Mouse (Mus musculus) kidney, postnatal 0 days (tissue): ENCODE results near the gene Flrt1. TPM values are rescaled to one million over a fixed set of nuclear protein-coding genes. Genes with fewer than 3 reads are reported as not detected.
A peak's percentile ranks its signal among the peaks of the same experiment; 100 is the strongest.

Experiments used
- ATAC-seq: fragments of 200-750 bp; cut with Nextera tagmentation; replicated peaks from 2 replicates; pipeline ENCODE4 v1.8.0; 2017; ENCODE audit warnings: low read depth, moderate number of reproducible peaks, moderate TSS enrichment, moderate library complexity; ENCODE audit not compliant: low FRiP score
- DNase-seq: peaks from one replicate; pipeline ENCODE4 v3.0.0-alpha.2; 2016; ENCODE audit warnings: low spot score
- H3K27ac ChIP-seq: fragments of 300-500 bp; sonication (generic); 2 replicates; pipeline ENCODE4 v1.5.1; 2014; ENCODE audit warnings: mild to moderate bottlenecking
- H3K27me3 ChIP-seq: fragments of 300-500 bp; sonication (generic); 2 replicates; pipeline ENCODE4 v1.6.1; 2014; ENCODE audit warnings: low read length, mixed read lengths; ENCODE audit not compliant: insufficient read depth
- H3K36me3 ChIP-seq: fragments of 300-500 bp; sonication (generic); 2 replicates; pipeline ENCODE4 v1.6.1; 2014; ENCODE audit warnings: low read length, mixed read lengths; ENCODE audit not compliant: insufficient read depth
- H3K4me1 ChIP-seq: fragments of 300-500 bp; sonication (generic); replicated peaks from 2 replicates; pipeline ENCODE4 v1.6.1; 2014; ENCODE audit warnings: antibody characterized with exemption, low read length, mixed read lengths; ENCODE audit not compliant: insufficient read depth
- H3K4me2 ChIP-seq: fragments of 300-500 bp; sonication (generic); 2 replicates; pipeline ENCODE4 v1.6.1; 2014; ENCODE audit warnings: mild to moderate bottlenecking, low read length, moderate library complexity, mixed read lengths
- H3K4me3 ChIP-seq: fragments of 300-500 bp; sonication (generic); replicated peaks from 2 replicates; pipeline ENCODE4 v1.5.1; 2014; ENCODE audit warnings: low read depth, low read length
- H3K9ac ChIP-seq: fragments of 300-500 bp; sonication (generic); 2 replicates; pipeline ENCODE4 v1.6.1; 2014; ENCODE audit warnings: low read depth, low read length
- H3K9me3 ChIP-seq: fragments of 300-500 bp; sonication (generic); replicated peaks from 2 replicates; pipeline ENCODE4 v1.6.1; 2016; ENCODE audit warnings: low read length, inconsistent platforms, mixed read lengths
- CTCF ChIP-seq: IDR thresholded peaks from 2 replicates; pipeline ENCODE4 v1.5.1; 2016; ENCODE audit warnings: antibody characterized with exemption, low read depth, mild to moderate bottlenecking, moderate library complexity
- WGBS: fragments of 180-500 bp; shearing (Covaris S2); extraction: QIAGEN DNeasy Blood & Tissue Kit; methylation state at CpG from one replicate; pipeline ENCODE4 v1.1.7; 2014; 5-methylcytosine and 5-hydroxymethylcytosine counted together
- polyA plus RNA-seq: library from polyadenylated mRNA; unstranded; fragments of >200 nt; fragmentation: Nextera tagmentation; extraction: Ambion mirVana; gene quantifications from 2 replicates; pipeline ENCODE4 v1.2.1, GENCODE M21; 2015

The Flrt1 gene
- polyA plus RNA-seq: 4.8 and 5.1 TPM in 2 replicates

DNA sequence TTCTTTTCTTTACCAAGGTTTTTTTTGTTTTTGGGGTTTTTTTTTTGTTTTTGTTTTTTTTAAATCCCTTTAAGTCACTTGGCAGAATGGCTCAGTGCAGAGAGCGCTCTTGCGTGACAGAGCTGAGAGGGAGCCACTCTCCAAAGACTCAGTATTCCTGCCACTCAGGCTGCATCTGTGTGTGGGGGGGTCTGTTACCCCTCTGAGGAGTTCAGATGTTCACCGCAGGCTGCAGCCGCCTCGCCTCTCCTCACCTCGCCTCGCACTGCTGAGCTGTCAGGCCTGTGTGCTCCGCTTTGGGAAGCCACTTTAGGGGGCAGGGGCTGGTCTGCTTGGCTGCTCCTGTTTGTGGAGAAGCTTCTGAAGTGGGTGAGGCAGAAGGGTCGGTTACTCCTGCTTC, at the start of gene Flrt1:
Gene Flrt1 (minus strand): TSS at position 186 of the 400 bp plus-strand sequence.
- WGBS: 38% methylated on average over 9 of the region's 9 CpGs

GRCm38 (mm10) chr19:7155196-7155595, 49.7 kb upstream of the Flrt1 start:
- ATAC-seq (no peak), DNase-seq (no peak)
- H3K27me3 ChIP-seq: no peaks in the 10 kb centered on the region
- no peak overlapping the region for H3K4me3 ChIP-seq
- H3K9ac ChIP-seq: no peak overlapping the region
- no peak for TF ChIP-seq CTCF
- no peak overlapping the region for H3K4me2 ChIP-seq
- no peaks in the 10 kb centered on the region for H3K36me3 ChIP-seq
- H3K4me1 ChIP-seq: peaks cover 14% of the 10 kb centered on the region
- no peaks in the 10 kb centered on the region for H3K9me3 ChIP-seq
- 74% methylated on average over 6 of the region's 6 CpGs for WGBS
- no peak overlapping the region for H3K27ac ChIP-seq

More for the DNA sequence above, at the start of gene Flrt1:
- Histone ChIP-seq H3K9ac (0 out of 2 replicates have a peak within 1 kb of the TSS, but pooled peaks have one; percentile 40), H3K4me2 (no peak within 1 kb of the TSS), H3K36me3 (no peaks in the 10 kb centered on the region), H3K4me1 (peaks cover 16% of the 10 kb centered on the region; the same call in 1 of the 2 replicates), H3K27ac (no peak within 1 kb of the TSS), H3K9me3 (no peaks in the 10 kb centered on the region), H3K4me3 (no peak within 1 kb of the TSS), H3K27me3 (no peaks in the 10 kb centered on the region)
- peak; percentile 71 for ATAC-seq
- peak; percentile 87 for DNase-seq
- TF ChIP-seq CTCF: no peak

GRCm38 (mm10) chr19:7153232-7153631, 47.7 kb upstream of the Flrt1 start:
- DNase-seq: peak; percentile 46
- H3K4me2 ChIP-seq: no peak overlapping the region
- H3K27me3 ChIP-seq: no peaks in the 10 kb centered on the region
- no peak overlapping the region for H3K4me3 ChIP-seq
- TF ChIP-seq CTCF: no peak
- WGBS: 36% methylated on average over 7 of the region's 7 CpGs
- H3K27ac ChIP-seq: no peak overlapping the region
- H3K9me3 ChIP-seq: no peaks in the 10 kb centered on the region
- H3K9ac ChIP-seq: no peak overlapping the region
- no peak for ATAC-seq
- H3K36me3 ChIP-seq: no peaks in the 10 kb centered on the region
- peaks cover 24% of the 10 kb centered on the region for H3K4me1 ChIP-seq

GRCm38 (mm10) chr19:7151927-7152653, 46.6 kb upstream of the Flrt1 start:
- Histone ChIP-seq H3K4me2 (no peak overlapping the region), H3K27me3 (peaks cover under 1% of the 10 kb centered on the region; the same call in 1 of the 2 replicates), H3K4me1 (peaks cover 16% of the 10 kb centered on the region), H3K9ac (no peak overlapping the region), H3K36me3 (no peaks in the 10 kb centered on the region), H3K4me3 (no peak overlapping the region), H3K27ac (no peak overlapping the region), H3K9me3 (no peaks in the 10 kb centered on the region)
- WGBS: 87% methylated on average over 6 of the region's 6 CpGs
- TF ChIP-seq CTCF: no peak
- DNase-seq (no peak), ATAC-seq (no peak)

DNA sequence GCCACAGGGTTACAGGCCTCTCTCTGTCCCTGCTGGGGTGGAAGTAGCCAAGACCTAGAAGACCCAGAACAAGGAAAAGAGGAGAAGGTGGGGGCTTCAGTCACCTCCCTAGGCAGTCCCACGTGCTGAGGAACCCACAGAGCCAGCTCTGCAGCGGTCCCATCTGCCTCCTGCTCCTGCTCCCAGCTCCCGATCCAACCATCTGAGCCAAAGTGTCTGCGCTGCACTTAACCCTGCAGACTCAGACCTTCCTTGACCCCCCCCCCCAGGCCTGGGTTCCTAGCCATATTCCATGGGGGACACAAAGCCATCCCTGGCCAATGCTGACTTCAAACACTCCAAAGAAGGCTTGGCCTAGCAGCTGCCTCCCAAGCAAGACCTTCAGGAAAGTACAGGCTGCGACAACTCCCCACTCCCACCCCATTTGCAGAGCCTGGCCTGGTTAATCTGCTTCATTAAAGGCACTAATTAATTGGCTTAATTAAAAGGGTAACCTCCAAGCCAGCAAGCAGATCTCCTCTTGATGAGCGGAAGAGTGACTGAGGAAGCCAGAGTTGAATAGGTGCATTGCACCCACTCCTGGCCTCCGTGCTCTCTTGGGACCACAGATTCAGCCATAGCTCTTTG, 45.9 kb upstream of the Flrt1 start:
- no peak overlapping the region for H3K9ac ChIP-seq
- H3K36me3 ChIP-seq: no peaks in the 10 kb centered on the region
- H3K27ac ChIP-seq: no peak overlapping the region
- H3K4me1 ChIP-seq: peaks cover 14% of the 10 kb centered on the region
- DNase-seq (no peak), ATAC-seq (no peak)
- no peaks in the 10 kb centered on the region for H3K9me3 ChIP-seq
- peaks cover 5% of the 10 kb centered on the region; the same call in 1 of the 2 replicates for H3K27me3 ChIP-seq
- H3K4me3 ChIP-seq: no peak overlapping the region
- WGBS: 87% methylated on average over 7 of the region's 7 CpGs
- TF ChIP-seq CTCF: no peak
- no peak overlapping the region for H3K4me2 ChIP-seq

DNA sequence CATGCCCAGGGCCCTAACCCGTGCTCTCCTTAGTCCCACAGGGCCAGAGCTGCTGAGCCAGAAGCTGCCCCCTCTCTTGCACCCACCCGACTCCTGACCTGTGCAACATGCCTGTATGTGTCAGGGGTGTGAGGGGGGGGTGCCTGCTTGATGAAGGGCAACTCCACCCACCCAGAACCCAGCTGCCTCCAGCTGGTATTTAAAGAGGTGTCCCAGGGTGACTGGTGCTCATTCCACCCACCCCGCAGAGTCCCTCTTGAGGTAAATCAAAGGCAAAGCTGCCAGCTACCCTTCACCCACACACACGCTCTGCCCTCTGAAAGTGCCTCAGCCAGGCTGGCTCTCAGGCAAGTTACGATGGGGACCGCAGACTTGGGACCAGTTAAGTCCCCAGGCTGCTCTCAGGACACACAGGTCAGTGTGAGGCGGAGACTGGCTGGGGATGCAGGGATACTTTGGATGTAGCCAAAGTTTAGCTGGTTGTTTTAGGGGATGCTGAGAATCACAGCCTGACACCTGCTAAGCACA, 43.7 kb upstream of the Flrt1 start:
- H3K27ac ChIP-seq: no peak overlapping the region
- no peaks in the 10 kb centered on the region for H3K36me3 ChIP-seq
- H3K9me3 ChIP-seq: no peaks in the 10 kb centered on the region
- peaks cover 16% of the 10 kb centered on the region for H3K4me1 ChIP-seq
- no peak for TF ChIP-seq CTCF
- H3K4me2 ChIP-seq: no peak overlapping the region
- DNase-seq (no peak), ATAC-seq (no peak)
- H3K27me3 ChIP-seq: peaks cover 17% of the 10 kb centered on the region
- H3K9ac ChIP-seq: no peak overlapping the region
- H3K4me3 ChIP-seq: no peak overlapping the region
- 65% methylated on average over 7 of the region's 7 CpGs for WGBS
